Mouse (Mus musculus) spleen, postnatal 36 days (tissue): ENCODE results near the gene Med12l.

Experiments
- DNase-seq, 2 experiments: peaks; one replicate each; pipeline ENCODE4 v3.0.0; 2022; ENCODE audit warnings: low spot score in 2 of 2, mixed read lengths in 1 of 2

The Med12l gene

DNA sequence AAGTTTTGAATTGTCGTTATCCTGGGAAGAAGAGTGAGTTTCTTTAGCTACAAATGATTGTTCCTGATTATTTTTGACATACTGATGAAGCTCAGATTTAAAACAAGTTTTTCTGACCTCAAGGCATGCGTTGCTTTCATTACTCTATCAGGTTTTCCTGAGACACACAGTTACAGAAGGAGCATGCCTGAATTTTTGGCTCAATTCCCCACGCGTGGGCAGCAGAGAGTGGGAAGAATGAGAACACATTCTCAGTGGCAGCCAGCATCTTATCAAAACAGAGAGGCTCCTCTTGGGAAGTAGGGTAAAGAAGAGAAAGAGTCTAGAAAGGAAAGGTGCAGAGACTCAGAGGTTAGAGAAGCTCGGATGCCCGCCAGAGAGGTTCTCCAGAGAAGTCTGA is 237.8 kb downstream of the Med12l start:
- DNase-seq = no peak

- DNase-seq = no peak
Measured at GRCm38 (mm10) chr3:59248031-59248430, 242.4 kb downstream of the Med12l start.

- no peak for DNase-seq
Measured at GRCm38 (mm10) chr3:59250454-59250853, 244.8 kb downstream of the Med12l start.

- DNase-seq = peak; percentile 73 to 74
Measured at GRCm38 (mm10) chr3:59257740-59258664, 252.4 kb downstream of the Med12l start.

- peak; percentile 73 to 74 for DNase-seq
Measured at GRCm38 (mm10) chr3:59260745-59261144, 255.1 kb downstream of the Med12l start.

DNA sequence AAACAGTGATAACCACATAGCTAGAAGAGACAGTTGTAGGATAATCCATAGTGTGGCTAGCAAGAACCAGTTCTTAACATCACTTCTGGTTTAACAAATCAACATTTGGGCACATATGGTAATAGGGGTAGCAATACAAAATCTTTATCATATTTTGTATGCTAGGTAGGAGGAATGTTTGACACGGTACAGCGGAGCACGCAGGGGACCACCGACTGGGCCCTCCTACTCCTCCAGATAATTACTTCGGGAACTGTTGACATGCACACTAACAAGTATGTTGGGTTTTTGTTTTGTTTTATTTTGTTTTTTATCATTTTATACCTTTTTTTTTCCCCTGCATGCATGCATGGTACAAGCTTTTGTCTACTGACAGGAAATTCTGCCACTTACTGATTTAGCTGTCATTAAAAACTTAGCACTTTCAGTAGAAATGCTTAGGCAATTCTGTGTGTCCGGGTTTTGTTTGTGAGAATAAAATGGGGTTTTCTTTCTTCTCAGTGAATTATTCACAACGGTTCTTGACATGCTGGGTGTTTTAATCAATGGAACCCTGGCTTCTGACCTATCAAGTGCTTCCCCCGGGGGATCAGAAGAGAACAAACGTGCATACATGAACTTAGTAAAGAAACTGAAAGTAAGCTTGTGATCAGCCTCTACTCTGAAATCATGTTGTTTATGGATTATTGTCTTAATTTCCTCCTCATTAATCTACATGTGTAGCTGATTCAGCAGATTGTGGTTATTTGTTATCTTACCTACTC is 256.3 kb downstream of the Med12l start:
- DNase-seq = no peak

GRCm38 (mm10) chr3:59262704-59263103 is 257.1 kb downstream of the Med12l start, which contains the start of gene P2ry12:
TSS of gene P2ry12 (minus strand) at chr3:59262871.
- peak in 1 of 2 experiments; percentile 34 for DNase-seq

DNA sequence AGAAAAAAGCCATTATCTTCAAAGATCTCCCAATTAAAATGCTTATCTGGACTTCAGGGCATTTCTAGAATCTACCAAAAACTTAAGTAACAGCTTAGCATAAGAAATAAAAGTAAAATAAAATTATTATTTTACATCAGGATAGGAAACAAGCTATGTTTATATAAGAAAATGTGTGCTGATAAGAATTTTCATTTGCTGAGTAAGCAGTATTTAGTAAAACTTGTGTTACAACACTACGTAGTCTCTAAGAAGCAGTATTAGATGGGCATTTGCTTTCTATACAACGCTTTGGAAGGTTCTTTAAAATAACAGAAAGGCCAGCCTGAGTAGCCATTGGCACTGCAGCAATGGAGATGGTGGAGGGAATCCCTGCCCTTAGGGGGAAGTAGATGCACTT is 257.8 kb downstream of the Med12l start:
- no peak for DNase-seq

GRCm38 (mm10) chr3:59263988-59264387 is 258.4 kb downstream of the Med12l start:
- DNase-seq = peak in 1 of 2 experiments; percentile 29

GRCm38 (mm10) chr3:59270811-59271210 is 265.2 kb downstream of the Med12l start:
- no peak for DNase-seq

DNA sequence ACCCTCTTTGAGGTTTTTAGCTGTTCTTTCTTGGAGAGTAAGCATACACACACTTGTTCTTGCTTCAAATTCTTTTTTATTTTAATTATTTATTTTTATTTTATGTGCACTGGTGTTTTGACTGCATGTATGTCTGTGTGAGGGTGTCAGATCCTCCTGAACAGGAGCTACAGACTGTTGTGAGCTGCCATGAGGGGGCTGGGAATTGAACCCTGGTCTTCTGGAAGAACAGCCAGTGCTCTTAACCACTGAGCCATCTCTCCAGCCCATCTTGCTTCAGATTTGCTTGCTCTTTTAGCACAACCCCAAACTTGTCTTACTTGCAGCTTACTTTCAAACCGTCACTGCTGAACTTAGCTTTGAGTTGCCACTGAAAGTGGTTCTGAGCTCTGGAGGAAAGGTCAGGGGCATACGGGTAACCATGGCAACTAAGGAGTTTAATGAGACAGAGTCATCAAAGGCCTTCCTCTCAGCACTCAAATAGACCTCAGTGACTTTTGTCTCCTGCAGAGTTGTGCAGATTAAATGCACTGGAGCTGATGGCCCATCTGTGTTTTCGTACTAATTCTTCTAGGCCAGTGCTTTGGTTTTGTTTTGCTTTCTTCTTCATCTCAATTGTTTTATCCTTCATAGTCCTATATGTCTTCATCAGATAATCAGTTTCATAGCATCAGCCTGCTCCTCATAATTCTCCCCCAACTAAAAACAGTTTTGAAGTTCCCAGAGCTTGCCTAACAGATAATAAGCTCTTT is 272.1 kb downstream of the Med12l start:
- DNase-seq = no peak

DNA sequence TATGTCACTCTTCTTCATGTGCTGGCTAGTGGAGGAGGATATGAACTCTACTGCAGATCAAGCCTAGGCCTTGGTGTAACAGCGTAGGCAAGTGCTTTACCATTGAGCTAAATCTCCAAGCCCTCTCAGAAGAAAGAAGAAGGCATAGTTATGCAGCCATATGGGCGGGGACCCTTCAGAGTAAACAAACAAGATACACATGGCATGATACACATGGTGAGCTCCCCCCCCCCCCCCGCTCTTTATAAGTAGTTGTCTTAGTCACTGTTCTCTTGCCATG is 272.6 kb downstream of the Med12l start:
- no peak for DNase-seq

DNA sequence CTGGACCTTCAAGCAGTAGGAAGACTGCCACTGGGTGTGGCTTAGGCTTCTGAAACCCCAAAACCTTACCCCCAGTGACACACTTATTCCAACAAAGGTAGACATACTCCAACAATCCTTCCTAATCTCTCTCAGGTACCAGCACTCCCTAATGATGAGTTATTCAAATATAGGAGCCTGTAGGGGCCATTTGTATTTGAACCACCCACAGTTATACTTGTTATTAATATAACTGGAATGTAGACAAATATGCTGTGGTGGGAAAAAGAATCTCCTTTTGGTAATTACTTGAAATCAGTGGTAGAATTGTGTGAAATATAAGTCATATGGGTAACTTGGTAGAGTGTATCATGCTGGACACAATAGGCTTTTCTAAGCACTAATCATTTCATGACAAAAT is 273.0 kb downstream of the Med12l start:
- DNase-seq = no peak

DNA sequence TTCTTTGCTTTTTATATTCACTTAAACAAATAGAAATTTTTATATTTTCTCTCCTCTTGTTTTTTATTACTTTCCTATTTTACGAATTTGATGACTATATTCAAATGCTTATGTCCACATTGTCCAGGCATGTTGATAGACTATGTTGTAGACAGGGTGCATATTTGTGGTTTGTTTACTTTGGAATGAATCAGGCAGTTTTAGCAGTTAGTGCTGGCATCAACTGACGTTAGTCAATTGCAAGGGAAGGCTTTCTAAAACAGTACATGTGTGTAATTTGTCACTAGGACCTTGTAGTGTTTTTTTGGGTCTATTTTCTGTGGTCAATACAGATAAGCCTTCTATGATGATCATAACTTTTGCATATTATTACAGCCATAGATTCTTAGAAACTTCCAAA is 284.9 kb downstream of the Med12l start:
- no peak for DNase-seq

DNA sequence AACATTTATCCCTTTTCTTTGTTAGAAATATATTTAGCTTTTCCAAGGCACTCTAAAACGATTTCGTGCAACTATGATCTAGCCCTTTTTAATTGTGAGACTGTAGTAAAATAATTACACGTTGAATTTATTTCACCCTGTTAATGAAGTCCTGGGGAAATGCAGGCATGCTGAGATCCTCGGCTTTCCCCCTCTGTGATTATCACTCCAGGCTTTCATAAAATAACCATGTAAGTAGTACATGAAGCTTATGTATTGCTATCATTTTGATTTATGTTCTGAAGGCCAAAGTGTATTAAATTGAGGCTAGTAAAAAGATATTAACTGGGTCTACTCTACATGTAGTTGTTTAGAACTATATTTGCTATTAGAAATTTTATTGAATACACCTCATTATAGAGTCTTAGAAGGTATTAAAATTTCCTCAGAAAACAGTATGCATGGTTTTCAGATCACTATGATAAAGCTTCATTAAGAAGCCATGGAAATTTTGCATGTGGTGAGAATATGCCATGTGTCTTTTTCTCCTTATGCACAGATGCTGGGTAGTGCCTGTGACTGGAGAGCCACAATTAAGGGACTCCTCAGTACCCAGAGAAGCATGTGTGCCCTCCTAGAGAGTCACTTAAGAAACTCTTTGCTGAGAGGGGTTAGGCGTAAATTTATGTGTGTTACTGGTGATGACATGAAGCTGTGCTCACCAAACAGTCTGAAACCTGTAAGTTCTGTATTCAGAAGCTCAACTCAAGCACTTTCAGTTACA is 288.0 kb downstream of the Med12l start:
- DNase-seq = no peak

- no peak for DNase-seq
Measured at GRCm38 (mm10) chr3:59295699-59296562, 290.3 kb downstream of the Med12l start.

DNA sequence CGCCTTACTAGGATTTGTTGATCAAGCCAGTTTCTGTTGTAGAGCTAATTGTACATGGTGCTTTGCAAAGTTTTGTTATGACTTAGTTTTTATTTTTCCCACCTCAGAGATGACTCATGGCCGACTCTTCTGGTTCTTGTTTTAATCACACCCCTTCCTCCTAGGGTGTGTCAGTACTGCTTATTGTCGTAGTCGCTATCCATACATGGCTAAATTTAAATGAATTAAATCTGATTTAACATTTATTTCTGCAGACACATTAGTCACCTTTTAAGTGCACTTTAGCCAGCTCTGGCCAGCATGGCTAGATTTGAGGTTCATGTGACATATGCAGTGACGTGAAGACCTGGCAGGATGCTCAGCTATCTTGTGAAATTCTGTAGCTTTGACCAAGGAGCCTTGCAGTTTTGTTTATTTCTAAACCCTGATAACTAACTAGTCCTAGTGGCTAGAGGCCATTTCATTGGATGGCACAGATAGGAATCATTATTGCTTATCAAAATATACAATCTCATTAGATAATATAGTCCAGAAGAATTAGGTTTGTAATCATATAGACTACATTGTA is 291.0 kb downstream of the Med12l start:
- no peak for DNase-seq

- no peak for DNase-seq
Measured at GRCm38 (mm10) chr3:59297653-59298052, 292.0 kb downstream of the Med12l start.

GRCm38 (mm10) chr3:59304944-59305343 is 299.3 kb downstream of the Med12l start:
- no peak for DNase-seq

- no peak for DNase-seq
Measured at GRCm38 (mm10) chr3:59305518-59305917, 299.9 kb downstream of the Med12l start.
